Mouse (Mus musculus): ENCODE results near the gene Eva1c.

DNA sequence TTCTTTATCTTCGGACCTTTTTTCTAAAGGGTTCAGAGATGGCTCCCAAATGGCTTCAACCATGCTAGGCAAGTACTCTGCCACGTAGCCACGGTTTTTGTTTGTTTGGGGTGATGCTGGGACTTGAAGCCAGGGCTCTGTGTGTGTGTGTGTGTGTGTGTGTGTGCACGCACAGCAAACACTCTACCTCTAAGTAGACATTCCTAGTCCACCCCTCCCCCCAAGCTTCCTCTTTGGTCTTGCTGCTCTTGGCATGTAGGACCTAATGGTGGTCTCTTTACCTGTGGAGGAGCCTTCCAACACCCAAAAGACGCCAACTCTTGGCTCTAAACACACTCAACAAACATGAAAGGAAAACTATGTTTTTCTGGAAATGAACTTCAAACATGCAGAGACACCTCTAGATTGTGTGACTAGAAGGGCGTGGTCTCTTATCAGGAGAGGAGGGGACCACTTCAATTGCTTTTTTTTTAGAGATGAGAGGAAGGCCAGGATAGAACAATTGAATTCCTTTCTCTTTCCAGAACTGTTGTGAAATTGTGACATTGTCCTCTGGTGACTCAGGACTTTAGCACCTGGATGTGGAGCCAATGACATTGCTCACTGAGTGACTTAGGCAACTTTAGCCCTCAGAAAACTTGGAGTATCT is 30.2 kb downstream of the Eva1c start:
- TF ChIP-seq CTCF (IDR thresholded peaks at IDR 0.05; ENCODE audit: low read depth): no peak
- TF ChIP-seq EP300 (IDR thresholded peaks at IDR 0.05; ENCODE audit: low read depth): no peak
